Mouse (Mus musculus) C2C12 (cell line): ENCODE measurements at regions not wholly inside any gene's neighbourhood (a gene's known extent, or its start where the extent isn't known, plus 50 kb on each side); places are given as distances from the start of the nearest gene placed in this dataset.

Experiments used
- CTCF ChIP-seq: IDR thresholded peaks from one replicate; pipeline ENCODE4 v1.5.1; 2011; ENCODE audit not compliant: control insufficient read depth, insufficient read depth, insufficient read length
- MAX ChIP-seq: IDR thresholded peaks from one replicate; pipeline ENCODE4 v1.6.1; 2011; ENCODE audit warnings: mild to moderate bottlenecking, control low read depth
- MYOG ChIP-seq: IDR thresholded peaks from one replicate; pipeline ENCODE4 v1.6.1; 2011; ENCODE audit not compliant: control insufficient read depth, insufficient read length; ENCODE audit errors: extremely low read depth

- TF ChIP-seq CTCF, result no peak
- TF ChIP-seq MAX, result no peak
- TF ChIP-seq MYOG, result no peak
Observed at GRCm38 (mm10) chr7:39933946-39934345, 416.4 kb downstream of the Zfp619 start.
